ENCODE assay signal across 8 mouse cellular contexts in the genomic region with DNA sequence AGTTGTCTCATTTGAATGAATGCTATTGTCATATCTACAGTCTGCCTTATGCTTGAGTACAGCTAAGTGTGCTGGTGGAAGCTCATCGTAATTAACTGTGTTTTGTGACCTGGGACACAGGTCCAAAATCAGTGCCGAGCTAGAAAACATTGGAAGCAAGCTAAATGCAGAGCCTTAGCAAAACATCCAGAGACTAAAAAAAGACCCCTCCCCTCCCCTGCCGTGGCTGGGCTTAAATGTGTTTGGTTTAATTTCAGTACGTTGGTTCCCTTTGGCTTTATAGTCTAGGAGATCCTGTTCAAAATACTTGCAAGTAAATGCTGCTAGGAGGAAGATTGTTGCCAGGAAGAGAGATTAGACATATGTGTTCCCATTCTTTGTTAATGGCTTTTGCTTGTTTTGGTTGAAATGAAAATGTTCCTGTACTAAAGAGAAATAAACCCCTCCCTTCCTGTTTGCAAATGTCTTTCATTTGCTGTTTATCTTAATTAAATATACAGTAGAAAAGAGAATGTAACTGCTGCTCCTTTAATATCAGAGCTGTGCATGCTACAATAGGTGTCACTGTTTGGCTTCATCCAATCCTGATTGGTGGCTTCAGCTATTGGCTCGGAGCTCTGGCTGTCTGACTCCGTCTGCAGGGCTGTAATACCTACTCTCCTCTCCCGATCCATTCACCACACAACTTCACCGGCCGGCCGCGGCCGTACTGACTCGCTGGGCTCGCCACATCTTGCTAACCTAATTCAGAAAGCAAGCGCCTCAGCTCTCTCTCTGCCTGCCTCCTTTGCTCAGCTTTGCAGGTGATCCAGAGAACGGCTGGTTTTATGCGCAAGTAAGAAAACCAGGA. TPM values are rescaled to one million over a fixed set of nuclear protein-coding genes. Genes with fewer than 3 reads are reported as not detected.
DNase-seq lines count a peak whose midpoint lies in the region; ATAC-seq and TF ChIP-seq lines count a peak whose summit lies in the region.

No protein-coding gene starts in this region.

- H3K27me3 ChIP-seq in hindbrain, embryonic 16.5 days (replicated peaks; ENCODE audit: control insufficient read depth, insufficient read depth, low read length): no peaks in the 10 kb centered on the region

- no peaks in the 10 kb centered on the region for H3K9me3 ChIP-seq in hindbrain, embryonic 16.5 days (ENCODE audit: control insufficient read depth, low read length)

- intact Hi-C loops in left cerebral cortex, adult 2 months (cut with DNase I): loop anchor here (1.0 to 5.0 kb wide), 4 partner anchors 21 to 543 kb away; no protein-coding TSS in a partner anchor

- DNase-seq in adrenal gland, postnatal 25 days: peak; percentile 67
- DNase-seq in gastrocnemius, postnatal 10 days: peak; percentile 55
- peak; percentile 72 to 75 for DNase-seq in left cerebral cortex, adult 2 months (ENCODE audit: extremely low spot score in 1 of 2, low spot score in 2 of 2)
- DNase-seq in lung, postnatal 14 days: peak; percentile 77
- peak; percentile 76 for DNase-seq in right cerebral cortex, postnatal 25 days
- DNase-seq in thymus, postnatal 10 days (ENCODE audit: low spot score in 2 of 2): no peak

- TF ChIP-seq CTCF in left cerebral cortex, adult 2 months (IDR thresholded peaks at IDR 0.05): no peak; the same call in 1 of the 2 replicates

- peak; percentile 82 for ATAC-seq in common myeloid progenitor, adult 5-6 weeks (replicated peaks; ENCODE audit: low read depth, poor library complexity, severe bottlenecking)
- ATAC-seq in hindbrain, embryonic 16.5 days: peak; percentile 96

- peak overlapping the region; percentile 55 for H3K4me3 ChIP-seq in hindbrain, embryonic 16.5 days (ENCODE audit: low read length)
- H3K4me3 ChIP-seq in left cerebral cortex, adult 2 months: peak overlapping the region; percentile 56

- peaks cover 19% of the 10 kb centered on the region for H3K4me1 ChIP-seq in hindbrain, embryonic 16.5 days (ENCODE audit: control insufficient read depth, insufficient read depth, low read depth, low read length)

- H3K36me3 ChIP-seq in hindbrain, embryonic 16.5 days (ENCODE audit: control insufficient read depth, insufficient read depth, low read length): no peaks in the 10 kb centered on the region

- peak overlapping the region; percentile 66 for H3K9ac ChIP-seq in hindbrain, embryonic 16.5 days (ENCODE audit: low read depth, low read length)

- peak overlapping the region; percentile 72 for H3K4me2 ChIP-seq in hindbrain, embryonic 16.5 days (ENCODE audit: low read length)

- peak overlapping the region; percentile 76 for H3K27ac ChIP-seq in hindbrain, embryonic 16.5 days (ENCODE audit: low read depth, low read length)
- peak overlapping the region; percentile 82 for H3K27ac ChIP-seq in left cerebral cortex, adult 2 months

- 8% methylated on average over 17 of the region's 17 CpGs for WGBS in hindbrain, embryonic 16.5 days

RNA-seq across cellular contexts. Expression of a gene that starts 21.7 kb away (rescaled TPM):
- total RNA-seq in adrenal gland, postnatal 25 days (2021): 20.9 and 24.6 TPM in 2 replicates
- 2.8 and 5.2 TPM in 2 replicates for total RNA-seq in common myeloid progenitor, adult 5-6 weeks (2017)
- total RNA-seq in gastrocnemius, postnatal 10 days (2021): 10 to 100 TPM; 21.1 to 21.5 TPM
- polyA plus RNA-seq in hindbrain, embryonic 16.5 days (2015; fragmentation: Nextera tagmentation; extraction: Ambion mirVana): 33.7 and 37.5 TPM in 2 replicates
- total RNA-seq in left cerebral cortex, adult 2 months (2021): 100 to 1,000 TPM; 153 to 161 TPM

Comparison
In these comparisons a context has a peak if more than half of its experiments do, and no peak if none do; other contexts are left out.
1. DNase-seq: peak in adrenal gland, postnatal 25 days (single experiment), gastrocnemius, postnatal 10 days (single experiment), left cerebral cortex, adult 2 months (2 of 2), lung, postnatal 14 days (single experiment) and right cerebral cortex, postnatal 25 days (single experiment); none in thymus, postnatal 10 days (0 of 2).